Mouse (Mus musculus): ENCODE data around the gene Gm6309. TPM values are rescaled to one million over a fixed set of nuclear protein-coding genes. Genes with fewer than 3 reads are reported as not detected.

Gm6309 gene
- total RNA-seq, 2 experiments from 2014 or later: not detected

Other genes with a start within 250 kb of the Gm6309 start
- gene Cyp3a25, start 161.1 kb downstream of the Gm6309 start, total RNA-seq (2021): not detected
- not detected for gene Cyp3a59, start 91.5 kb downstream of the Gm6309 start, total RNA-seq (2021)
- not detected for gene Gm5565, start 10.2 kb downstream of the Gm6309 start, total RNA-seq (2021)
- 1 to 10 TPM in 1 of 2 experiments, under 1 TPM in 1; 0.44 to 1.1 TPM for gene 1700001J03Rik, start 14.6 kb upstream of the Gm6309 start, total RNA-seq (2021)
- 10 to 100 TPM; 51.5 to 55.7 TPM for gene Rnf6, start 50.8 kb upstream of the Gm6309 start, total RNA-seq (2021)
- 10 to 100 TPM; 42.2 to 45.8 TPM for gene Cdk8, start 60.5 kb upstream of the Gm6309 start, total RNA-seq (2021)
- gene Wasf3, start 214.3 kb upstream of the Gm6309 start, total RNA-seq (2021): 10 to 100 TPM; 82.5 to 90.7 TPM

Measured in left cerebral cortex, postnatal 14 days (tissue).